Mouse (Mus musculus) cerebellum, postnatal 4 days (tissue): ENCODE data around the gene Faf2.

Experiments
- DNase-seq, 2 experiments: peaks; one replicate each; pipeline ENCODE4 v3.0.0; 2022; ENCODE audit warnings: low spot score in 2 of 2, mixed read lengths in 1 of 2

Faf2 gene

DNA sequence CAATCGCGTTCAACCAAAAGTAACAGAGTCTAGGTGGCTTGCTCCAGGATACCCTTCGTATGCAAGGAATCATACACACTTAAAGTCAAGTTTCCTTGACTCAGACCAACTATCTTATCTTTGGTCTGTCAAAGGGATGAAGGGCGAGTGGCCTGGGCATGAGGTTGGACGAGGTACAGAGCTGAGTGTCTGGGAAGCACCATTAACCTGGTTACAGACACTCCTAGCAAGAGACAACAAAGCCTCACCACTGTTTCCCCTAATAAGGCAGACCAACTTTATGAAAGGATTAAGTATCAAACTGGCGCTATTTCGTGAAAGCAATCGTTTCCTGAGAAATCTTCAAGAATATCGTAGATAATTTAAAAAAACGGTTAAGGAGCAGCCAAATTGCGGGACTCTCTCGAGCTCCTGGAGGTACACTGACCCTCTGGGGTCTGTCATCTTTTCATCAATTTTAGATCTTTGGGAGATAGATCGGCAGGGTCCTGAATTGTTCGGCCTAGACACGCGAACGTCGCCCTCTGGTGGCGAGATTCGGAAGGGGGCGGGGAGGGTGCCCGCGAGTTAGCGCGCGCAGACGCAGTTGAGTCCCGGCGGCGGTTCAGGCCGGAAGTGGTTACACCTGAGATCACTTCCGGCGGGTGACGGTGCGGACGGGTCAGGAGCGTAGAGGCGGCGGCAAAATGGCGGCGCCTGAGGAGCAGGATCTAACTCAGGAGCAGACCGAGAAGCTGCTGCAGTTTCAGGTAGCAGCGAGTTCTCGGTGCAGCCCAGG lies at the start of gene Faf2:
Faf2 (plus strand) TSS at position 630 of the 778 bp plus-strand sequence.
- peak; percentile 100 for DNase-seq

DNA sequence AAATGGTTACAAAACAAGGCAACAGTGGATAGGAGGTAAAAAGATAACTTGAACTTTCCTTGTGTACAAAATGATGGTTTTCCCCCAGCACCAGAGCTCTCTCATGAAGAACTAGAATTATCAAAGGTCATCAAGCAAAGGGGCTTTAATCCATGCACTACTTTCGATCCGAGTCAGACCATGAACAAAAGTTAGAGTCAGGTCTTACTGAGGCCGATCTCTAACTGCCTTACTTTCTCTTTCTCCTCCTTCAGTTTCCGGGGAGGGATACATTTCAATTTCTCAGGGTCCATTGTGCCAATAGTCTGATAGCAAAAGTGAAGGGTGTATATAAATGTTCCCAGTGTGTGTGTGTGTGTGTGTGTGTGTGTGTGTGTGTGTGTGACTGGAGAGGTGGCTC lies 49.0 kb upstream of the Faf2 start:
- no peak for DNase-seq

DNA sequence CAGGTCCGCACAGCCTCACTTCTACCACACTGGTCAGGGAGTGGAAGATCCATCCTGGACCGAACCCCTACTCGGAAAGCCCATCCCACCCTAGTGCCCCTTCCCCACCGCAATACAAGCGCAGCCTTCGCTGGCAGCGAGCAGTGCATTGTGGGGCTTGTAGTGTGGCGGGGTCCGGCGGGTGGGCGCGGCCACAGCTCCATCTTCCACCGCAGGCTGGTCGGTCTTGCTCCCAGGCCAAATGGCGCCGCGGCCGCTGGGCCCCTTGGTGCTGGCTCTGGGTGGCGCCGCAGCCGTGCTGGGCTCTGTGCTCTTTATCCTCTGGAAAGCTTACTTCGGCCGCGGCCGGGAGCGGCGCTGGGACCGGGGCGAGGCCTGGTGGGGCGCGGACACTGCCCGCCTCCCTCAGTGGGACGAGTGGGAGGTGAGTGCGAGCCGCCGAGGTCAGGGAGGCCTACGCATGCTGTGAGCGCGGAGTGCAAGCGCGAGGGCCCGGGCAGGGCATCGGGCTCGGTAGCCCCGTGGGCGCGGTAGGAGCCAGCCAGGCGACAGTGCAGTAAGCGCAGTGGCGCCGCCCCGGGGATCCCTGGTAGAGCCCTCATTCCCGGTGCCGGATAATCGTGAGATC lies 46.6 kb upstream of the Faf2 start, which contains the start of gene Arl10:
Arl10 (plus strand) TSS at position 162 of the 628 bp plus-strand sequence.
- peak; percentile 51 to 75 for DNase-seq

DNA sequence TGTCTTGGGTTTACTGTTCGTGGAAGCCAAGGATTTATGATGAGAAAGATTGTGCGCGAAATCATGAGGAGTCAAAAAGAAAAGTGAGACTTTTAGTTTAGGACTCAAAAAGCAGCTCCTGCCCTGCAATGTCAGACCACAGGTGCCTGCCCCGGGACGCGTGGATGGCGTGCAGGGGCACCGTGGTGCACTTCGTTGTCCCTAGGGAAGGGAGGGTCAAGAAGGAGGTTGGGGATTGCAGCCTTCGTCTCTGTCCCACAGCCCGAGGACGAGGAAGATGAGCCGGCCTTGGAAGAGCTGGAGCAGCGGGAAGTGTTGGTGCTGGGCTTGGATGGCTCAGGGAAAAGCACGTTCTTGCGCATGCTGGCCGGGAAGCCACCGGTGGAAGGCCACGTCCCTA lies 46.1 kb upstream of the Faf2 start:
- DNase-seq = peak in 1 of 2 experiments; percentile 28

DNA sequence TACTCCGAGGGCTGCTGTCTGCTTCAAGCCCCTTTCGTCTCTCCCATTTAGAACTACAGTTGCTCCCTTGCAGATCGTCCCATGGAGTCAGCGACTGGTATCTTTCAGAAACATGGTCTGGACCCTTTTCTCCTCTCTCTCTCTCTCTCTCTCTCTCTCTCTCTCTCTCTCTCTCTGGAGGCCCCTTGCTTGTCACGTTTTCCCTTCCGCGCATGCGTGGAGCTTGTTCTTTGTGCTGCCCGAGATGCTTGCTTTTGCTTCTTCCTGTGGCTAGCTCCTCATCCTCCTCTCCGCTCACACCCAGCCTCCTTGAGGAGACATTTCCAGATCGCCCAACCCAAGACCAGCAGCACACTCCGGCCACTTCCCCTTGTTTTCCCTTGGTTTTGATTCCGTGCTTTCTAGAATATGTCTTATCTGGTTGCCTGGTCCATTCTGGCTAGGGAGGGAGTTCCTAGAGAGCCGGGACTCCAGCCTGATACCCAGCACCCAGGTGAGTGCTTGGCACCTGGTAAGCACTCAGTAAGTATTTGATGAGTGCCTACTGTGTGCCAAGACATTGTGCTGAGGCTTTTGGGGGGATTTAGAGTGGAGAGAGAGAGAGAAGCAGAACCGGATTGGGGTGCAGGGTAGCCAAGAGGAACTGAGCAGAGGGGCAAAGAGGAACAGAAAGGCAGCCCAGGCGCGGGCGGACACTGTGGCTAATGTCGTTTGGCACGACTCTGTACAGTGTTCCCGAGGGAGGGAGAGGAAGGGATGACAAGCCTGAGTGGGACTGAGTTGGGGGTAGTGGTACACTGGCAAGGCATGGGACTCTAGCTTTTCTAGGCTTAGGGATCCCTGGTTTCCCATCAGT lies 43.7 kb upstream of the Faf2 start:
- DNase-seq = no peak

DNA sequence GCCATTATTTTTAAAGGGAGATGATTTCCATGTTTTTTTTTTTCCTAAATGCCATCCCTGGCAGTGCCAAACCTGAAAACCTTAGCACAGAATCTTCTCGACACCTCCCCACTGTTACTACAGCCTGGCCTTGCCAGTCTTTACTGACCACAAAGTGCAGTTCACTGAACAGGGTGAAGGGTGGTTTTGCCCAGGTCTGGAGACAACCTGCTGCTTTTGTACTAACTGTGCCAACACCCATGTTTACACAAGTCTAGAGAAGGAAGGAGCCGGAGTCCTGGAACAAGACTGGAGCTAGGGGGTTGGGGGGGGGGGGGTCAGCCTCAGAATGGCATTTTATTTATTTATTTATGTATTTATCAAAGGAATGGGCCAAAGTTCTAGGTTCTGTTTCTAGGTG lies 40.2 kb upstream of the Faf2 start:
- no peak for DNase-seq

DNA sequence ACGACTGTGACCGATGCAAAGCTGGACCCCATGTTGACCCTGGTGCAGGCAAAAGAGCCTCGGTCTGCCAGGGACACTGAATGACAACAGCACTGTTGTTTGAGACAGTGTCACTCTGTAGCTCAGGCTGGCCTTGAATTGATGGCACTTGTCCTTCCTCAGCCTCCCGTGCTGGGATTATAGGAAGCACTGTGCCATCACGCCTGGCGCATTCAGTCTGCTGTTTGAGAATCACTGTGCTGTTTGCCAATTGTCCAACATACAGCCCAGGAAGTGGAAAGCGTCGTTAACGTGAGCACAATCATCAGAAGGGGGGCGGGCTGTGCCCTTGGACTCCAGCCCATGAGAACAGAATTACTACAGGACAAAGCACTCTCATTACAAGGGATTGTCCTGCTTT lies 39.5 kb upstream of the Faf2 start:
- no peak for DNase-seq

DNA sequence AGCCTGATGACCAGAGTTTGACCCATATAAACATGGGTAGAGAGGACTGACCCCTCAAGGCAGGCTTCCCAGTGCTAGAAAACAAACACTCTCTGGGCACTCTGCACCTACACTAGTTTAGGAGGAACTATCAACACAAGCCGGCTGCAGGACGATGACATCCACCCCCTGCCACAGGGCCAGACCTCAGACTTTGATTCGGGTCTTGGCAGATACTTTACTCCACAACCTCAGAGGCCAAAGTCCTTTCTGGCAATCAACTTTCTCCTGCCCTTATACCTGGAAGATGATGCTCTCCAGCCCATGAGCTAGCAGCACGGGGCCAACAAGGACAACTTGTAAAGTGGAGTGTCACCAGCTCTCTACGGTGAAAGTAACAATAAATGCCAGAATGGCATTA lies 38.7 kb upstream of the Faf2 start:
- no peak for DNase-seq

DNA sequence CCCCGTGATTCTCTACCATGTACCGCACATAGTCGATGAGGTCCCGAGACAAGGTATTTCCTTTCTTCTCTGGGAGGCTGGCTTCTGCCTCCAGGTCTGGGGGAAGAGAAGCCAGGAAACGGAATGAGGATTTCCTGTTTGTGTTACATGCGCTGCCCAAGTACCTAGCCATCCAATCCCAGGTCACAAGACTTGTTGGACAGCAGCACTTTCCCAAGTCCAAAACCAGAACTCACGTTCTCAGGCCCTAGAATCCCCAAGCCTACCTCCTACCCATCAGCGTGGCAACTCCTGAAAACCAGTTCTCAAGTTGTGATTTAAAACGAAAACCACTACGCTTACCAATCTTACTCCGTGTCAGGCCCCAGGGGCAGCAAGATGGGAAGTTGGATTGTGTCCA lies 35.8 kb upstream of the Faf2 start:
- DNase-seq = no peak

DNA sequence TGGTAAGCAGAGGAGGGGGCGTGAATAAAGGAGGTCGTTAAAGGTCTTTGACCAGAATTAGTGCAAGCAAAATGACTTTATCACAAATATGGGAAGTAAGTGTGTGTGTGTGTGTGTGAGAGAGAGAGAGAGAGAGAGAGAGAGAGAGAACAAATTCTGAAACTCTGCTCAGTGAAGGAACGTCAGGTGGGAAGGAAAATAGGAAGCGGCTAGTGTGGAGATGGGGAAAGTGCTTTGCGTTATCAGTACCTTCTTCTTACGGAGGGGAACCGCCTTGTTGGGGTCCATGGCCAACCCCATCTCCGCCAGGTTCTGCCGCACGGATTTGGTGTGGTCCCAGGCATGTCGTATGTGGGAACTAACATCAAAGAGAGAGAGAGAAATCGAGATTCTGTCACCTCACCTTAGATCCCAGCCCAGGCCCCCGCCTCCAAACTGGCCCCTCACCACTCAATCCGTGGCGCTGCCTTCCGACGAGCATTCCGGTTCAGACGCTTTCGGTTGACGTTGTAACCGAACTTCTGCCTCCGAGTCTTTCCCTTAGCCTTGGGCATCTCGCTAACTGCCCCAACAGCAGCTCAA lies 32.1 kb upstream of the Faf2 start:
- no peak for DNase-seq

DNA sequence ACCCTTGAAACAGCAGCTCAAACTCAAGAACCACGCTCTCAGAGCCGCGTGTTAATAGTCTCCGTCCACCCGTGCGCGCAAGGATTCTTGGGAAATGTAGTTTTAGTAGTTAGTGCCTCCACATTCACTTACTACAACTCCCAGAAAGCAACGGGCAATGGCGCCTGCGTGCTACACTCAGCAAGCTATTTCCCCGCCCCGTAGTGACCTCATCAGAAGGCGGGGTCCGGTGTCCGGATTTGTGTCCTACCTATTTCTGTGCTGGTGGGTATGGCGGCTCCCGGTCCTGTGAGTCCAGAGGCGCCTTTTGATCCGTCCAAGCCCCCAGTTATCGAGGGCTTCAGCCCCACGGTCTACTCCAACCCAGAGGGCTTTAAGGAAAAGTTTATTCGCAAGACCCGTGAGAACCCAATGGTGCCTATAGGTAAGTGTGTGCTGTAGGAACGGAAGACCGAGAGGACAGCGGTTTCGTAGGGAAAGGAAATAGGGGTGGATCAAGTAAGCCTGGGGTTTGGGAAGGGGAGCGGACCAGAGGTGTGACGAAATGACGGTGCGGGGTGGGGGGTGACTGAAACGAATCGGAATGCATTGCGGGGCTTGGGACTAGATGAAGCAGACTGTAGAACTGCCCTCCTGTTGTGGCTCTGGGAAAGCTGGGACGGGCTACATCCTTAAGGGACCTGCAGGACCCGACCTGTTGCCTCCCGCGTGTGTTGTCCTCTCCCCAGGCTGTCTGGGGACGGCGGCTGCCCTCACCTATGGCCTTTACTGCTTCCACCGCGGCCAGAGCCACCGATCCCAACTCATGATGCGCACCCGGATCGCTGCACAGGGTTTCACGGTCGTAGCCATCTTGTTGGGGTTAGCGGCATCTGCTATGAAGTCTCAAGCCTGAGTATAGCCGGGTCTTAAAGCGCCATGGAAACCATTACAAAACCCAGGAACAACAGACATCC lies 31.3 kb upstream of the Faf2 start, which contains the start of the genes Nop16 and Higd2a:
Nop16 (minus strand) TSS at position 95 of the 956 bp plus-strand sequence.
Higd2a (plus strand) TSS at position 212 of the 956 bp plus-strand sequence.
- peak; percentile 75 to 89 for DNase-seq

DNA sequence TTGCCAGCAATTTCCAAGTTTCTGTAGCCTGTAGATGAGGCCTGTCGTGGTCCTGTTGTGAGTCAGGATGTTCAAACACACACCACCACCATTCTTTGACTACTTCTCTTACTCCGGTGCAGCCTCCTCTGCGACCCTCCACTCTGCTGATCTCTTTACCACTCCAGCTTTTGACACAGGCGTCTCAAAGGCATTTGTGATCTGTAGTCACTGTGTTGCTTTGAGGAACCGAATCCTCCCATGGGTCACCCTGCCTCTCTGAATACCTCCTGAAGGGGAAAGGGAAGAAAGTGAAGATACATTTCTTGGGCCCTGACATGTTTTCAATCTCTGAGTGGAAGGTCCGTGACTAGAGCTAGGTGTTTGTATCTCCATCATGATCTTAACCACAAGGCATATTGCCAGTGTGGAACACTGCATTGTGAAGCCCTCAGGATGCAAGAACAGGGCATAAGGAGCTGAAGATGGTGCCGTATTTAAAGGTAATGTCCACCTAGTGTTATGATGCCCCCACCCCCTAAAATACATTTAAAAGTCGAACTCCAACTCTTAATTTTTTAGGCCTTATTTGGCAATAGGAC lies 29.7 kb upstream of the Faf2 start:
- no peak for DNase-seq

DNA sequence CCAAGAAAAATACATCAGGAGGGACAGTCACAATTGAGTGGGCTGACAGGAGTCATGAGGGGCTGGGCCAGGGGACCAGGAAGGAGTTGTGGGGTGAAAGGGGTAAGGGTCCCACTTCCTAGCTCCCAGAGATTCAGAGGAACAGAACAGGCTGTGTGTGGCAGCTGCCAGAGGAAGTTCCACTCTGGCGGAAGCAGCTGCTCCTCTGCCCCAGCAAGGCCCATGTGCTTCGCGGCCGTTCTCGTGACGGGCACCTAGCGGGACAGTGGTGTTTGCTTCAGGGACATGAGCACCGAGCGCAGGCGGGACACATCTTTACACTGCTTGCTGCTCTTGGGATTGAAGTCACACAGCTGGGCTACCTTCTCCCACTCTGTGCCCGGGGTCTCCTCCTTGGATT lies 28.0 kb upstream of the Faf2 start:
- no peak for DNase-seq

DNA sequence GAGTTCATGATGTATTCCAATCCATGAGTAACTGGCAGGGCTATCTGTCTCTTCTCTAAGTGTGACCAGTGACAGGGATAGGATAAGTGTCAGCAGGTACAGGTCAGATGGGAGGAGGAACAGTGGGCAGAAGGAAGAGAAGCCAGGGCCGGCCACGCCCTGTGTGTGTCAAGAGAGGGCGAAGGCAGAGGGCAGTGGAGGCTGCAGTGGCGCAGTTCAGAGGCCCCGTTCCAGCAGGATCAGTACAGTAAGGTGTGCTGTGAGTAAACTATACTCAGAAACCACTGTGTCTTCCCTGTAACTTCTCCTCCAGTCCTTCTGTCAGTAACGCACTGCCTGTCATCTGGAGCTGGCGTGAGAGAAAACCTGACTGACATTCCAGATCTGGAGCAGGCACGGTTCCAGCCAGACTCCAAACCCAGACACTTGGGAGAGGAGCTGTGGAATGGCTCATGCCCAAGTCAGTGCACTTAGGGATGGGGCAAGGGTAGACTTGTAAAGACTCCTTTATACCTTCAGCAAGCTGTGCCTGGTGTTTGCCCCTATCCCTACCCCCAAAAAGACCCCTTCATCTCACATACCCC lies 25.4 kb upstream of the Faf2 start:
- no peak for DNase-seq

DNA sequence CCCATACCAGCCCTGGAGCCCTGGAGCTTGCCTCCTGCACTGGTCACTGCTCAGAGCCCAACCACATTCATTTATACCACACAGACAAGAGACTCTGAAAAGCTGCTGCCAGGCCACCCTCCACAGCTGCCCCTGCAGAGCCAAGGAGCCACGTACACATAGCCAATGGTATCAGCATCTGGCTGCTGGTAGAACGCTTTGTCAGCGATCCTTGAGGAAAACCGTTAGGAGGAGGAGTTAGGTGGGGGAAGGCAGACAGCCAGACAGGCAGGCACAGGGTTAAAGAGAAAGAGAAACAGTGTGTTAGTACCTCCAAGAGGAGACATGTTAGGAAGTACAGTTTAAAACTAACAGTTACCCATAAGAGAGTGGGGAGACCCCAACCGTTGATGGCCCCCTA lies 24.7 kb upstream of the Faf2 start:
- DNase-seq = no peak

DNA sequence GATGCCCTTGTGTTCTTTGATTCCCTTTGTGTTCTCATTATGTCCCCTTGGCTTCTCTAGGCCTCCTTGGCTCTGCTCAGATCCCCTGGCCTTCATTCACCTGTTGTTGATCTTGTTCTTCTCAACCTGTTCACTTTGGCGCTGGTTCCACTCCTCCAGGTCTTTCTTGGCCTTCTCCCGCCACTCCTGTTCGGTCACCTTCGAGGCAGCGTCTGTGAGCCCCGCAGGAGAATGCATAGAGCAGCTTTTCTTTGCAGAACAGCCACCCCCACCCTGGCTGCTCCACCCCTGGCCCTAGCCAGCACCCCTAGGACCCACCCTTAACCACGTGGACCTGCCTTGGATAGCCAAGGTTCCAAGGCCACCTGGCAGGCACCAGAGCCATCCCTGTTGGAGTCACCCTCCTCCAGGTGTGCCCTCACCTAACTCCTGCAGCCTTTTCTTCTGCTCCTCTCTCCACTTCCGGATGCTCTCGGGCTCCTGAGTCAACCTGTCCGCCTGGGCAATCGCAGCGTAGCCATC lies 22.9 kb upstream of the Faf2 start:
- no peak for DNase-seq

DNA sequence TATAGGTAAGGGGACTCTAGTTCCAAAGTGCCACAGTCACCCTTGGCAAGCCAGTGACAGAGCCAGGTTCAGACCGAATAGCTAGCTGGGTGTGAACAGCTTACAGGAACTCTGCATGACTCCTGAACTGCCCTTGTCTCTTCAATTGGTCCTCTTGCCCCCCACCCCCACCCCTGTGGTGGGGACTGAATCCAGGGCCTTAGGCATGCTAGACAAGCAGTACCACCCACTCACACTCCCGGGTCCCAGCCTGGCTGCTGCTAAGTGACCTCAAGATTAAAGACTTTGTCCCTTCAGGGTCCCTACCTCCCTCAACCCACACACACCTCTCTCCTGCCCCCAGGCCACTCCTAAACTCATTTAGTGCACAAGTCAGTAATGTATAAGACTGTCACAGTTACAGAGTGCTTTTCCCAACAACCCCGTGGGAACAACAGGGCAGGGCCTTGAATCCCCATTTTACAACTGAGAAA lies 18.9 kb upstream of the Faf2 start:
- DNase-seq = no peak

DNA sequence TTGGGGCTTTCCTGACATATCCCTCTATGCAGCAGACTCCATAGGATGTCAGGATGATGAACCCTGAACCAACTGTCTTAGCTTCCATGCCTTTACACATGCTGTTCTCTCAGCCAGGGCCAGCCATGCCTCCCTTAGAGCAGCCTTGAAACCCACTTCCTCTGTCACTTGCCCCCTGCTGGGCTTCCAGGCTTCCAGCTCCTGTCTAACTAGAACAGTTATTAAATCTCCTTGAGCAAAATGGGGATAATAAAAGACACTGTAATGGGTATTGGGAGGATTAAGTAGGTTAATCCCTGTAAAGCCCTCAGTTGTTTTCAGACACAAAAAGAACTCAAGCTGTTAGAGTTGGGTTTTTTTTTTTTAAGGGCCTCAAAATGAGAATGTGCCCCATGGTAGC lies 18.1 kb upstream of the Faf2 start:
- no peak for DNase-seq

DNA sequence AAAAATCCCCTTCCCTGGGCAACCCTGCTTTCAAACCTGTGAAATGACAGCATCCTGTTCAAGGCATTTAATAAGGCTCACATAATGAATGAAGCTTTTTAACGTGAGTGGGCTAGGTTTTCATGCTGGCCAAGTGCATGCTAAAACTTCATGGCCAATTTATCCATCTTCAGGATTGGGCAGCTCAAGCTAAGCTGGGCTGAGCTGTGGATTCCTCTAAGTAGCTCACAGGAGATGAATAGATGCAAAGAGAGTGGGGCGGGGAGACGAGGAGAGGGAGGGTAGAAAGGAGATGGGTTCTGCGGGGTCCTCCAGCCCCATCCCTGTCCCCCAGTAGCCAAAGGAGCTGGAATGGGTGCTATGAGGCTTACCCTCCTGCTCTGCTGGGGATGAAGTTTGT lies 17.4 kb upstream of the Faf2 start:
- DNase-seq = no peak

DNA sequence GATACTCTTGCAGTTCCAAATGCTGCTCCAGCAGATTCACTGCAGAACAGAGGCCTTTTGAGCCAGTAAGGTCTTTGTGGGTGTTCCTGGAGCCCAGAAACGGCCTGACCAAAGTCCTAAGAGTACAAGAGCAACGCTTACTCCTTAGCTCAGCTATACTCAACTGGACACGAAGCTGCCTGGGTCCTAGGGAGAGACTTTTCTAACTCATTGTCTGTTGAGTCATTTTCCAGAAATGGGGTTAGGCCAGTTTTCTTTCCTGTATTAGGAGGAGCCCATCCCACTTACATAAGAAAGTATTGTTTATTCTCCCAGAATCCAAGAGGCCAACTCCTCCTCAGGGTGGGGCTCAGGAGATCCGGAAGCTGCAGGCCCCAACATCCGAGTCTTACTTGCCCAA lies 16.2 kb upstream of the Faf2 start:
- DNase-seq = no peak
